Mouse (Mus musculus) embryo, embryonic 11.5 days (tissue): ENCODE results near the gene Akap2.
"Not testable (repeated sequence)": the region's sequence is repeated elsewhere in the genome, so short reads cannot be mapped to it uniquely, and the experiment has no call there.

ENCODE experiments used
- DNase-seq: peaks from one replicate; pipeline ENCODE4 v3.0.0-alpha.2; 2012; ENCODE audit warnings: low read depth, low spot score

The Akap2 gene

DNA sequence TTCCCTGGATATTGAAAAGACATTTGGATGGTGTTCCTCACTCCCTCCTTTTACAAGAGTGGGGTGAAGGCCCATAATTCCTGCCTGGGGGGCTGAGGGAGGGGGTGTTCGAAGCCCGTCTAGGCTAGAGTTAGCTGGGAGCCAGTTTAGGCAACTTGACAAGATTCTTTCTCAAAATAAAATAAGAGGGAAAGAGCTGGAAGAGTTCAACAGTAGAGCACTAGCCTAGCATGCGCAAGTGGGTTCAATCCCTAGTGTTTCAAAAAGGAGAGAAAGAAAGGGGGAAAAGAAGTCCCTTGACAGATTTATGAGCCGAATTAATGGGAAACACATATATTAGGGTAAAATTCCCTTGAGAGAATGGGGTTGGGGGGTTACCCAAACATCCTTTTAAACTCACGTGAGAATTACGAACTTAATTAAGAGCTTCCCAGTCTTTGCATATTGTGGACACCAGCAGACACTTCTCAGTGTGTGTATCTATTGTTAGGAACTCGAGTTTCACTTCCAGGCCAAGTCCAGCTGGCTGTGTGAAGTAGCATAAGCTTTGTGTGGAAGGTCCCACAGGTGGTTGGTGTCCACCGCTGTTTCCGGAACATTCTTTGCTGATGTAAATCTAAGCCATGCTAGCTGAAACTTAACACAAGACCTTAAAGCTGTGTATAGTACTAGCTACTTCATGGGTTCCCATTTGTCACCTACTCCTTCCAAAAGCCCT, 145.0 kb downstream of the Akap2 start:
- DNase-seq = no peak

GRCm38 (mm10) chr4:57866088-57866487, 148.6 kb downstream of the Akap2 start:
- DNase-seq = no peak

- DNase-seq = no peak
Measured at GRCm38 (mm10) chr4:57866990-57867389, 149.5 kb downstream of the Akap2 start.

- no peak for DNase-seq
Measured at GRCm38 (mm10) chr4:57867454-57867853, 150.0 kb downstream of the Akap2 start.

DNA sequence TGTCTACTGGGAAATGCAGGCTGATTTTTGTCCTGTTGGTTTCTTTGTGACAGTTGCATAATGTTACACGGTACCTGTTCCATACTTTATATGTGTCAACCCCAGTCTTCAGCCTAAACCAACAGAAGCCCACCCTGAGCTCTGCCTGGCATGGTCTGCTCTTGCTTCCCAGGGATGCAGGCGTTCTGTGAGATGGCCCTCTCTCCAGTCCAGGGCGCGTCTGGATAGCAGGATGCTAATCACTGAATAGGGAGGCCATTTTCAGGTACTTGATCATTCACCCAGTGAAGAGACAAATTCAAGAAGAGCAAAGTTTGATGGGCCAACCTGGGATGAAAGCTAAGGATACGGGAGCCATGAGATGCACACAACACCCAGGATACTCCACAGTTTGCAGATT, 161.7 kb downstream of the Akap2 start:
- DNase-seq = no peak

DNA sequence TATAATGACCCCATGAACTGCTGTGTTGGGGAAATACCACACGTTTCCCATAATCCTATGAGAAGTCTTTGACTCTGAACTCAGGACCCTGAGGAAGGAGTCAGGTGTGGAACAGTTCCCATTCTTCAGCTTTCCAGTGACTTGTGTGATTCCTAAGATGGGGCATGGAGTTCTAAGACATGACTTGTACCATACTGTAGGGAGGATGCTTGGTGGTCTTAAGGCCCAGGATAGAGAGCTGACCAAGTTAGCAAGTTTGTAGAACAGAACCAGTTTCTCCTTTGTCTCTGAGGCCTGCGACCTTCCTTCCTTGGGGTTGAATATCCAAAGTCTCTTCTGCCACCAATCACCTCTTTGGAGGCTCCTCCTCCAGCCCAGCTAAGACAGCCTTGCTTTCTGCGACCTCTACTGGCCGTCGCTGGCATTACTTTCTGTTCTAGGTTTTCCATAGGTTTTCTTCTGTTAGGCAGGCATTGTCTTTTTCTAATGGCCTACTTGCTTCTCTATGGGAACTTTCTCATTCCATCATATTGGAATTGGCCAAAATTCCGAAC, 162.4 kb downstream of the Akap2 start:
- no peak for DNase-seq

- no peak for DNase-seq
Measured at GRCm38 (mm10) chr4:57883520-57884421, 166.3 kb downstream of the Akap2 start.

DNA sequence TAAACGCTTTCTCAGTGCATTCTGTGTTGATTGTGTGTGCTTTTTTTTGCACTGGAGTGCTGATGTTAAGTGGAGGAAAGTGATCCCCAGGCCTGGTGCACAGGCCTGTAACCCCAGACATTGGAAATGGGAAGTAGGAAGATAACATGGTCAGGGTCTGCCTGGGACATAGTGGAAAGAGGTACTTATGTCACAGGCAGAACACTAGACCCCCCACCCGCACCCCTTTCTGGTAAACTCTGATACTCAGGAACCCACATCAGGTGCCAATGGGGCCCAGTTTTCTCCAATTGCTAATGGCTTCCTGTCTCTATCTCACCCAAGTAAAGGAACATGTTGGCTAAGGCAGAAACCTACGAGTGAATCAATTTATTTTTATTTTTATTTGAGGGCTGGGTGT, 167.1 kb downstream of the Akap2 start:
- no peak for DNase-seq

DNA sequence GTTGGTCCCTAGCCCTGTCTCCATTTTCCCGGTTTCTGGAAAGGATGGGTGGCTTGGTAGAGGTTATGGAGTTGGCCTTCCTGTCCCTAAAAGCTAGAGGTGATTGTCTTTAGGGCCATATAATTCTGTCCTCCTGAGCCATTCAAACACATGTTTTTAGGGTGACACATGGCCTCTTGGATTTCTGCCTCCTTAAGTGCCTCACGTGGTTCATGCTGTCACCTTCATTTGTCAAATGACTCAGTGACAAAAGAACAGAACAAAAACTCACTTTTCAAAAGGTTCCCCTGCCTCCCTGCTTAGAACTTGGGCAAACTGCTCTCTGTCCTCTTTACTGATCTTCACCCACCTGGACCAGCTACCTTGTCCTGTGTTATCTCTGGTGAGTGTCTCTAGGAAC, 167.7 kb downstream of the Akap2 start:
- no peak for DNase-seq

- no peak for DNase-seq
Measured at GRCm38 (mm10) chr4:57886066-57886887, 168.8 kb downstream of the Akap2 start.

DNA sequence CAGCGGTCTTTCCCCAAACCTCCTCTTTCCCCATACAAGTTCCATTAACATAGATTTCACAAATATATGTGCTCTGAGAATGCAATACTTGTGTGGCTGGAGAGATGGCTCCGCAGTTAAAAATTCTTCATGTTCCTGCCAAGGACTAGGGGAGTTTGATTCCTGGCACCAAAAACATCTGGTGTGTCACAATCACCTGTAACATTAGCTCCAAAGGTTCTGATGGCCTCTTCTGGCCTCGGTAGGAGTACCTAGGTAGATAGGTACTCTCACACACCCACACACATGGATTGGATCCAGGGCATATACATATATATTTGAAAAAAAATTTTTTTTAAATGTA, 169.4 kb downstream of the Akap2 start:
- no peak for DNase-seq

DNA sequence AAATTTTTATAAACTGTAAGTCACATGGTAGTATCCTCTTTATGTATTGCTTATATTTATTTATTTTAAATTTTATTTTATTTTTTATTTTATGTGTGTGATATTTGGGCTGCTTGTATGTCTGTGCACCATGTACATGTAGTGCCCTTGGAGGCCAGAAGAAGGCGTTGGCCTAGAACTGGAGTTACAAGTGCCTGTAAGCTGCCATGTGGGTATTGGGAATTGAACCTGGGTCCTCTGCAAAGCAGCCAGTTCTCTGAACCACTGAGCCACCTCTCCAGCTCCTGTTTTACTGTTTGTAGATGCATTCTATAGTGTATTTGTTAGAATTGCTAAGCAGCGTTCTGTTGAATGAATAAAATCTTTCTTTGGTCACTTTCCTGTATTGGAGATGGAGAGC, 170.8 kb downstream of the Akap2 start:
- no peak for DNase-seq

- DNase-seq = not testable (repeated sequence)
Measured at GRCm38 (mm10) chr4:57888978-57889377, 171.5 kb downstream of the Akap2 start.

- DNase-seq = no peak
Measured at GRCm38 (mm10) chr4:57889773-57890172, 172.3 kb downstream of the Akap2 start.

- no peak for DNase-seq
Measured at GRCm38 (mm10) chr4:57892001-57892586, 174.6 kb downstream of the Akap2 start.

DNA sequence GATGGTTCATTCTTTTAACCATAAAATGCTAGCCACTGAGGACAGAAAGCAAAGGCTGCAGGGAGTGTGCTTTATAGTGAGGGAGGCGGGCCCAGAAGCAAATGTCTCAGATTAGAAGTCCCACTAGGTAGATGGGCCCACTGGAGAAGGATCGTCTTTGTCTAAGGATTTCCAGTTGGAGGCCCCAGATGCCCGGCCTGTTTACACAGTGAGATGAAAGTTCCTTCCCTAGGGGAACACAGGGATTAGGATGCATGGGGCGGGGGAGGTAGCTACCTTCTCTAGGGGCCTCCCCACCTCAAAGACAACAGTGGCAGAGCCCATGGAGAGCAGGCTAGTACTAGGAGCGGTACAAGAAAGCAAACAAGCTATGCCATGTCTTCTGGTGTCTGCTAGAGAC, 177.7 kb downstream of the Akap2 start:
- DNase-seq = no peak

GRCm38 (mm10) chr4:57895902-57896301, 178.4 kb downstream of the Akap2 start:
- DNase-seq = no peak

- DNase-seq = no peak
Measured at GRCm38 (mm10) chr4:57896631-57897030, 179.2 kb downstream of the Akap2 start.

DNA sequence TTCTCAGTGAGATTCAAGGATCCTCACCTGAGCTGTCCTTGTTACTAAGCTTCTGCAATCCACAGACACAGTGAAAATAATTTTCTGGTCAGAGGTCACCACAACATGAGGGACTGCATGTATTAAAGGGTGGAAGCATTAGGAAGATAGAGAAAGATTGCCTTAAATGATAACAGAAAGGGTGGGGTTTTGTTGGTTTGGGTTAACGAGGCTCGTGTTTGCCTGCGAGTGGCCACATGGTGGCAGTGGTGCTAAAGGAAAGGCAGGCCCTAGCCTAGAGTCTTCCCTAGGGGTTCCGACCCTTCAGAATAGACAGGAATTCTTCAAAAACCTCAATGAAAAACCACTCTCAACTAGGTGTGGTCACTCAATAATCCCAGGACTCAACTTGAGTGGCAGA, 183.8 kb downstream of the Akap2 start:
- DNase-seq = no peak

GRCm38 (mm10) chr4:57902619-57903018, 185.2 kb downstream of the Akap2 start:
- no peak for DNase-seq

- DNase-seq = peak; percentile 51
Measured at GRCm38 (mm10) chr4:57904211-57904610, 186.8 kb downstream of the Akap2 start.
